Mouse (Mus musculus): ENCODE measurements around the gene Tmem117. TPM values are rescaled to one million over a fixed set of nuclear protein-coding genes. Genes with fewer than 3 reads are reported as not detected.

Gene Tmem117
- polyA plus RNA-seq, 1 experiment from 2014 or later = 0.18 TPM

DNA sequence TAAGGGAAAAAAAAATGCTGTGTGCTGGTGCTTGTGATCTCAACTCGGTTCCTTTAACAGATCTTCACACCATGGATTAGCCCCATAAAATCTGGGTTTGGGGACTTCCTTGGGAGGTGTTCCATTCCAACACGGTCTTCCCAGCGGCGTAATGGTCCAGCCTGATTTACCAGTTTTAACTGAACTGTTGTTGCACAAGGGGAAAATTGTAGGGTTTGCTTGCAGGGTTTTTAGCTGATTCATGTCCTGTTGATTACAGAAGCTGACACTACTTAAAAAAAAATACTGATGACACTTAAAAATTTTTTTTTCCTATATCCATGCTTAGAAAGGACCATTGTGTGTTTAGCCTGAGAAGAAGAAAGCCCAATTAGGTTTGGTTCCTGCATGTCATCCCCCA lies 37.7 kb upstream of the Tmem117 start:
- H3K27me3 ChIP-seq (replicated peaks; ENCODE audit: control insufficient read depth, insufficient read depth, low read length) = no peaks in the 10 kb centered on the region
- H3K9ac ChIP-seq (ENCODE audit: low read depth, low read length) = no peak overlapping the region
- H3K27ac ChIP-seq (ENCODE audit: low read depth, low read length) = no peak overlapping the region
- no peaks in the 10 kb centered on the region for H3K9me3 ChIP-seq (ENCODE audit: control insufficient read depth, low read length)
- no peak for DNase-seq (ENCODE audit: low spot score)
- H3K4me2 ChIP-seq = no peak overlapping the region
- no peak for ATAC-seq (replicated peaks; ENCODE audit: low FRiP score)
- H3K36me3 ChIP-seq (ENCODE audit: control insufficient read depth, insufficient read depth, low read length) = no peaks in the 10 kb centered on the region
- WGBS = 72% methylated on average over 4 of the region's 4 CpGs
- no peak overlapping the region for H3K4me3 ChIP-seq (ENCODE audit: low read depth, low read length)
- peaks cover 6% of the 10 kb centered on the region; the same call in 1 of the 2 replicates for H3K4me1 ChIP-seq (replicated peaks; ENCODE audit: control insufficient read depth, insufficient read depth, low read length)

DNA sequence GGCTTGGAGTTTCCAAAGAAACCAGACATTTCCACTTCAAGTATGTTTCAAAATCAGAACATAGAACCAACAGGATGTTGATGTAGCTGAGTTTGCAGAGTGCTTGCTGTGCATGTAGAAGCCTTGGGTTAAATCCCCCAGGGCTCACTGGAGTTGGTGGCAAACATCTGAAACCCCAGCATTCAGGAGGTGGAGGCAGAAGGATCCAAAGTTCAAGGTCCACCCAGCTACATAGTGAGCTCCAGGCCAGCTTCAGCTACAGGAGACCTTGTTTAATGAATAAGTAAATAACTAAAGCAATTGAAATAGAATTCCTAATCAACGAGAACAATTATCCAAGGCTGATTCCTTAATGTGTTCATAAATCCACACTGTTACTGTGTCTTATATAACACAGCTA lies 35.4 kb upstream of the Tmem117 start:
- H3K36me3 ChIP-seq (ENCODE audit: control insufficient read depth, insufficient read depth, low read length) = no peaks in the 10 kb centered on the region
- no peak for ATAC-seq (replicated peaks; ENCODE audit: low FRiP score)
- 68% methylated on average over 1 of the region's 1 CpGs for WGBS

DNA sequence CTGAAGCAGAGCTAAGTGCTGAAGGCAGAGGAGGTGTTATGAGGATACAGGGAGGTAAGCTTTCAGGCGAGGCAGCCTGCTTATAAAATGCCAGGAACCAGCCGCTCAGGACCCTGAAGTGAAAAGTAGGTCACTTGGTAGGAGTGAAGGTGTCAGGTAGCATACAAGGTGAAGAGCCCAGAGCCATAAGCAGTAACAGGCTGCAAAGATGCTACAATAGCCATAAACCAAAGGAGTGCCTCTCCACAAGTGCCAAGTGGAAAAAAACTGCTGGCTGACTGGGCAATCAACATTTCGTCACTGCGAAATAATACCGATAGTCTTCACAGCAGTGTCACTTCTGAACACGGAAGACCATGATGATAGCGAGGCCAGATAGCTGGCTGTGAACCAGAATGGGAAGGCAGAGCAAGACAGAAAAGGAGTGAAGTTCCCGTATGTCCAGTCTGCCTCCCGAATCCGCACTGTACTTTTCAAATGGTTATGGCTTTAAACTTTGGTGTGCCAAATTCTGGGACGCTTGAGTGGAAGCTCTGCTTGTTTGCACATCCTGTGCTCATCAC lies 28.8 kb upstream of the Tmem117 start:
- no peaks in the 10 kb centered on the region for H3K27me3 ChIP-seq (replicated peaks; ENCODE audit: control insufficient read depth, insufficient read depth, low read length)
- WGBS = 70% methylated on average over 11 of the region's 11 CpGs

More for the DNA sequence above, 35.4 kb upstream of the Tmem117 start:
- H3K9ac ChIP-seq (ENCODE audit: low read depth, low read length) = no peak overlapping the region
- no peak overlapping the region for H3K27ac ChIP-seq (ENCODE audit: low read depth, low read length)
- H3K9me3 ChIP-seq (ENCODE audit: control insufficient read depth, low read length) = no peaks in the 10 kb centered on the region
- H3K4me1 ChIP-seq (replicated peaks; ENCODE audit: control insufficient read depth, insufficient read depth, low read length) = no peaks in the 10 kb centered on the region
- DNase-seq (ENCODE audit: low spot score) = no peak
- no peaks in the 10 kb centered on the region for H3K27me3 ChIP-seq (replicated peaks; ENCODE audit: control insufficient read depth, insufficient read depth, low read length)
- no peak overlapping the region for H3K4me2 ChIP-seq
- H3K4me3 ChIP-seq (ENCODE audit: low read depth, low read length) = no peak overlapping the region

DNA sequence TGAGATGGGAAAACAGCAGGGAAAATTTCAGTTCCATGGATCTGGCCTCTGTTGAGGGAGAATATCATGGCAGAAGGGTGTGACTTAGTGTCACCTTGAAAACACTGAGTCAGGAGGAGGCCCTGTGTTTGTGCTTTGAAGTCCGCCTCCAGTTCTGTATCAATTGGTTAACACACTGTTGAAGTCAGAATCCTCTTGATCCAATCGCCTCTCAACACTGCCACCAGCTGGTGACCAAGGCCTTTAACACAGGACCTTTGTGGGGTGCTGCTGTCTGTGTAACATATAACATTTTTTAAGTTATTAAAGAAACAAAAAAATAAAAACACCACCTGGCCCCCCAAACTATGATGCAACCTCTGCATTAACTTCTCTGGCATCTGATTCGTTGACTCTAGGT lies 27.7 kb upstream of the Tmem117 start:
- H3K9ac ChIP-seq (ENCODE audit: low read depth, low read length) = no peak overlapping the region
- H3K4me2 ChIP-seq = no peak overlapping the region
- 0 out of 2 replicates have a peak, but pooled peaks cover 3% of the 10 kb centered on the region for H3K4me1 ChIP-seq (replicated peaks; ENCODE audit: control insufficient read depth, insufficient read depth, low read length)
- no peak overlapping the region for H3K27ac ChIP-seq (ENCODE audit: low read depth, low read length)
- ATAC-seq (replicated peaks; ENCODE audit: low FRiP score) = peak; percentile 39; the same call in 1 of the 2 replicates
- H3K9me3 ChIP-seq (ENCODE audit: control insufficient read depth, low read length) = no peaks in the 10 kb centered on the region
- H3K27me3 ChIP-seq (replicated peaks; ENCODE audit: control insufficient read depth, insufficient read depth, low read length) = no peaks in the 10 kb centered on the region
- H3K4me3 ChIP-seq (ENCODE audit: low read depth, low read length) = no peak overlapping the region
- WGBS = 16% methylated on average over 3 of the region's 3 CpGs
- no peak for DNase-seq (ENCODE audit: low spot score)
- H3K36me3 ChIP-seq (ENCODE audit: control insufficient read depth, insufficient read depth, low read length) = no peaks in the 10 kb centered on the region

More for the DNA sequence above, 28.8 kb upstream of the Tmem117 start:
- no peak overlapping the region for H3K4me2 ChIP-seq
- no peak overlapping the region for H3K4me3 ChIP-seq (ENCODE audit: low read depth, low read length)
- ATAC-seq (replicated peaks; ENCODE audit: low FRiP score) = no peak
- H3K9ac ChIP-seq (ENCODE audit: low read depth, low read length) = no peak overlapping the region
- no peaks in the 10 kb centered on the region for H3K36me3 ChIP-seq (ENCODE audit: control insufficient read depth, insufficient read depth, low read length)
- DNase-seq (ENCODE audit: low spot score) = no peak
- H3K4me1 ChIP-seq (replicated peaks; ENCODE audit: control insufficient read depth, insufficient read depth, low read length) = 0 out of 2 replicates have a peak, but pooled peaks cover 3% of the 10 kb centered on the region
- H3K9me3 ChIP-seq (ENCODE audit: control insufficient read depth, low read length) = no peaks in the 10 kb centered on the region
- no peak overlapping the region for H3K27ac ChIP-seq (ENCODE audit: low read depth, low read length)

DNA sequence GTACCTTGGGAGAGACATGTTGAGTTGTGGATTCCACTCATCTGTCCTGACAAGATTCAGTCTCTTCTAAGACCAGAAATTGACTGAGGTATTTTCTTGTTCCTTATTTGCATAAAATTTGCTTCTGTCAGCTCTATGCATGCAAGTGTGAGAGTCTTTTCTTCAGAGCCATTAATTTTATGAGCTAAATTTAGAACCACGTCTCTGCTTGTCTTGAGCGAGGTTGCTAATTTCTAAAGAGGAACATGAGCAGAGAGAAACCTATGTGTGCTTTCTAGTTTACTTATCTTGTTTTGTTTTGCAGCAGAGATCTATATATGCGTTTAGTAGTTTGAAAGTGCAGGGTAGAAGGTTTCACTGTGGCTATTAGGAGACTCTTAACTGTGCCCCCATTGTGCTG lies 26.6 kb upstream of the Tmem117 start:
- H3K27ac ChIP-seq (ENCODE audit: low read depth, low read length) = no peak overlapping the region
- 70% methylated on average over 3 of the region's 3 CpGs for WGBS
- H3K36me3 ChIP-seq (ENCODE audit: control insufficient read depth, insufficient read depth, low read length) = no peaks in the 10 kb centered on the region
- DNase-seq (ENCODE audit: low spot score) (no peak), ATAC-seq (replicated peaks; ENCODE audit: low FRiP score) (no peak)
- H3K4me3 ChIP-seq (ENCODE audit: low read depth, low read length) = no peak overlapping the region
- H3K4me2 ChIP-seq = no peak overlapping the region
- no peak overlapping the region for H3K9ac ChIP-seq (ENCODE audit: low read depth, low read length)
- no peaks in the 10 kb centered on the region for H3K27me3 ChIP-seq (replicated peaks; ENCODE audit: control insufficient read depth, insufficient read depth, low read length)
- 0 out of 2 replicates have a peak, but pooled peaks cover 3% of the 10 kb centered on the region for H3K4me1 ChIP-seq (replicated peaks; ENCODE audit: control insufficient read depth, insufficient read depth, low read length)
- H3K9me3 ChIP-seq (ENCODE audit: control insufficient read depth, low read length) = no peaks in the 10 kb centered on the region

DNA sequence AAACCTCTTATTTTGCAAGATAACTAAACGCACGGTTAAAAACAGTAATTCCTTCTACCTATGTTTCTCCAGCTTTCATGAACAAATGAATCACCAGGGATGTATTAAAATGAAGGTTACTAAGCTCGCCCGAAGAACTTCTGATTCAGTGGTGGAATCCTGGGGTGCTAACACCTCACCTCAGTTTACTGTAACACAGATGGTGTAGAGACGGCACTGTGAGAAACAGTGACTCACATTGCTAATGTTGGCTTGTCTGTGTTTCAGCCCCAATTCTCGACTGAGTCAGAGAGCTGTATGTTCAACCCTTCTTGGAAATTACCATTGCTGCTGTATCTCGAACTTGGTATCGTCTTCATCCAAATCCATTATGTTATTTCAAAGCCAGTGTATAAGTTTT lies 21.3 kb upstream of the Tmem117 start:
- no peak overlapping the region for H3K9ac ChIP-seq (ENCODE audit: low read depth, low read length)
- ATAC-seq (replicated peaks; ENCODE audit: low FRiP score) = no peak
- no peak overlapping the region for H3K4me3 ChIP-seq (ENCODE audit: low read depth, low read length)
- no peaks in the 10 kb centered on the region for H3K9me3 ChIP-seq (ENCODE audit: control insufficient read depth, low read length)
- H3K27me3 ChIP-seq (replicated peaks; ENCODE audit: control insufficient read depth, insufficient read depth, low read length) = no peaks in the 10 kb centered on the region
- H3K4me1 ChIP-seq (replicated peaks; ENCODE audit: control insufficient read depth, insufficient read depth, low read length) = no peaks in the 10 kb centered on the region
- H3K36me3 ChIP-seq (ENCODE audit: control insufficient read depth, insufficient read depth, low read length) = no peaks in the 10 kb centered on the region
- 90% methylated on average over 8 of the region's 8 CpGs for WGBS
- DNase-seq (ENCODE audit: low spot score) = no peak
- no peak overlapping the region for H3K27ac ChIP-seq (ENCODE audit: low read depth, low read length)
- no peak overlapping the region for H3K4me2 ChIP-seq

DNA sequence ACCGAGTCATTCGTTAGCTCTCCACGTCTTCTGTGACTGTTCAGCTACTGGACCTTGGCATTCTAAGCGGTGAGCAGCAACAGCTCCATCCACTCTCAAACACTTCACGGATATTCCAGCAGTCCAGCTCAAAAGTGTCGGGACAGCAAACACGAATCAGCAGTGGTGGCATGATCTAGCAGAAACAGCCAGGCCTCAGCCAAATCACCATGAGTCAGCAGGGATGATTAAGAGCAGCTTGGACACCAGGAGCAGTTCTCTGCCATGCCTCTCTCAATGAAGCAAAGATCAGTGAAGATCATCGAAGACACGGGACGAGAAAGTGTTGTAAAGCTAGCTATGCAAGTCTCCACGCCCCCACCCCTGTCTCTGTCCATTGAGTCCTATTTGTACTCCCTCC lies 13.0 kb upstream of the Tmem117 start:
- ATAC-seq (replicated peaks; ENCODE audit: low FRiP score) (no peak), DNase-seq (ENCODE audit: low spot score) (no peak)
- no peak overlapping the region for H3K9ac ChIP-seq (ENCODE audit: low read depth, low read length)
- H3K9me3 ChIP-seq (ENCODE audit: control insufficient read depth, low read length) = no peaks in the 10 kb centered on the region
- no peaks in the 10 kb centered on the region for H3K27me3 ChIP-seq (replicated peaks; ENCODE audit: control insufficient read depth, insufficient read depth, low read length)
- no peaks in the 10 kb centered on the region for H3K4me1 ChIP-seq (replicated peaks; ENCODE audit: control insufficient read depth, insufficient read depth, low read length)
- H3K4me2 ChIP-seq = no peak overlapping the region
- H3K4me3 ChIP-seq (ENCODE audit: low read depth, low read length) = no peak overlapping the region
- H3K36me3 ChIP-seq (ENCODE audit: control insufficient read depth, insufficient read depth, low read length) = no peaks in the 10 kb centered on the region
- WGBS = 87% methylated on average over 11 of the region's 11 CpGs
- no peak overlapping the region for H3K27ac ChIP-seq (ENCODE audit: low read depth, low read length)

DNA sequence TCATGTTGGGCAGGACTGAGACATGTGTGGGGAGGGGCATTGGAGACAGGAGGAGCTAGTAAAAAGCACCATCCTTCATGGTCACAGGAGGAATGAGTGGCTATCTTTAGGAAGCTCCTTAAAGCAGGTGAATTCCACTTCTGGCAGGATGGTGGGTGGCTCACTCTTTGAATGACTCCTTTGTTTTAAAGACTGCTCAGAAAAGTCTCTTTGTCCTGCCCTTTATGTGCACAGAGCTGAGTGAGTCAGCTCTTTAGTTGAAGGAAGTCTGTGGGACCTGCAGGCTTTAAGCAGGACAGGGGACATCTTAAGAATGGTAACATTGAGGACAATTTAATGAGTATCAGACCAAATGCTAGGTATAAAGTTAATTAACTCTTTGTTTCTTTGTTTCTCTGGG lies 8.1 kb upstream of the Tmem117 start:
- H3K4me2 ChIP-seq = no peak overlapping the region
- no peaks in the 10 kb centered on the region for H3K27me3 ChIP-seq (replicated peaks; ENCODE audit: control insufficient read depth, insufficient read depth, low read length)
- H3K9ac ChIP-seq (ENCODE audit: low read depth, low read length) = no peak overlapping the region
- ATAC-seq (replicated peaks; ENCODE audit: low FRiP score) (no peak), DNase-seq (ENCODE audit: low spot score) (no peak)
- no peak overlapping the region for H3K27ac ChIP-seq (ENCODE audit: low read depth, low read length)
- no peaks in the 10 kb centered on the region for H3K9me3 ChIP-seq (ENCODE audit: control insufficient read depth, low read length)
- H3K4me1 ChIP-seq (replicated peaks; ENCODE audit: control insufficient read depth, insufficient read depth, low read length) = no peaks in the 10 kb centered on the region
- H3K4me3 ChIP-seq (ENCODE audit: low read depth, low read length) = no peak overlapping the region
- no peaks in the 10 kb centered on the region for H3K36me3 ChIP-seq (ENCODE audit: control insufficient read depth, insufficient read depth, low read length)

DNA sequence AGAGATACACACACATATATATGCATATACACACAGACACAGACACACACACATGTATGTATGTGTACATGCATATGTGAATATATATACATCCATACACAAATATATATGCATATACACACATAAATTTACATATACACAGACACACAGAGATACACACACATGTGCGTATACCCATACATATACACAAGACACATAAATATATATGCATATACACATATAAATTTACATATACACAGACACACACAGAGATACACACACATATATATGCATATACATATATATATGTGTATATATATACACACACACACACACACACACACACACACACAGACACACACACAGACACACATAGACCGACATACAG lies 586 bp upstream of the Tmem117 start:
- Histone ChIP-seq H3K4me1 (replicated peaks; ENCODE audit: control insufficient read depth, insufficient read depth, low read length) (no peaks in the 10 kb centered on the region), H3K4me2 (peak overlapping the region; percentile 84), H3K27ac (ENCODE audit: low read depth, low read length) (no peak overlapping the region), H3K27me3 (replicated peaks; ENCODE audit: control insufficient read depth, insufficient read depth, low read length) (peaks cover 29% of the 10 kb centered on the region), H3K9ac (ENCODE audit: low read depth, low read length) (no peak overlapping the region), H3K36me3 (ENCODE audit: control insufficient read depth, insufficient read depth, low read length) (no peaks in the 10 kb centered on the region), H3K9me3 (ENCODE audit: control insufficient read depth, low read length) (no peaks in the 10 kb centered on the region), H3K4me3 (ENCODE audit: low read depth, low read length) (peak overlapping the region; percentile 58)
- WGBS = 50% methylated on average over 2 of the region's 2 CpGs
- ATAC-seq (replicated peaks; ENCODE audit: low FRiP score) = no peak
- DNase-seq (ENCODE audit: low spot score) = no peak
